Mouse (Mus musculus) cerebellum, postnatal 25 days (tissue): ENCODE results near the gene Slc37a3.

Experiments used
- DNase-seq, 2 experiments: peaks; one replicate each; pipeline ENCODE4 v3.0.0; 2021; ENCODE audit warnings: mixed read lengths in 2 of 2

Gene Slc37a3

DNA sequence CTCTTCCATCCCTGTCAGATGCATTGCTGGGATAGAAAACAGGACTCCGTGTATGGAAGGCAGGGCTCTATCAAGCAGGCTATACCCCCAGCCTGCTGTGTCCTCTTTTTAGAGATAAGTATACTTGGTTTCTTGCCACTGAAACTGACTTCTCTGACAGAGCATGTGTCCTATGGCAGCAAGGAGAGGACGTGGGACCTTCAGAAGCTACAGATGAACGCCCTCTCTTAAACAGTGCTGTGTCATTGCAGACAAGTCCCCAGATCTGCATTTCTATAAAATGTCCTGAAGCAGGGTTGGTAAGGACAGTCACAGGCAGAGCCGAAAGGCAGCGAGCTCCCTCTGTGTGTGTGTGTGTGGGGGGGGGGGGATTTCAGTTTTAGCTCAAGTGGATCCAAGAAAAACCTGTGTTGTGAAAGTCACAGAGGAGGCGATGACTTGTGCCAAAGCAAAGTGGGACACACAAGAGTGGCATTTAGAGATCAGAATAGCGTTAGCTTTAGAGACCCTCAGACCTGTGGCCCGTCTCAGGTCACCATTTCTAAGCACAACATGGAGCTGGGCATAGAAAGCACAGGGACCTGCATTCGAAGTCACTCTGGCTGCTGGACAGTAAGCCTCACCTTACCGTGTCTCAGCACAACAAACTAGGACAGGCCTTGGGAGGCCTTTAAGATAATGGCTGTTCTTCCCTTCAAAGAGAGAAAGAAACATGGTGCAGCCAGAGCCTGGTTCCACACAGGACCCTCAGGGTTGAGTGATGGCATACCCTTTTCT lies 59.4 kb downstream of the Slc37a3 start:
- DNase-seq = peak; percentile 22 to 51

- DNase-seq = no peak
Measured at GRCm38 (mm10) chr6:39316089-39316488, 61.4 kb downstream of the Slc37a3 start.

DNA sequence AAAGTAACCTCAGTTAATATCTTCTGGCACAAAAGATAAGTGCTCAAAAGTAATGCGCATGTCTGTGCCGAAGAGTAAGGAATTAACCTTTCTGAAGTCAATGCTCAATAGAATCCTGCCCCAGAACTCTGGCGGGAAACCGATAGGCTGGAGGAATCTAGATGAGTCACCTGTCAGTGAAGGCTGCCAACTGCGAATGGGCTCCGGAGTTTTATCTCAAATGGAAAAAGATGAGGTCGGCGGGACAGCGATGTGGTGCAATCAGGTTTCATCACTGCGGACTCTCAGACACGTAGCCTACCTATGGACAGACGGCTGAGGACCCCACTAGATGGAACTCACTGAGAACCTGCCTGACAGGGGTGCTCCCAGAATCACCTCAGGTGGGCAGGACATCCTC lies 63.0 kb downstream of the Slc37a3 start:
- peak in 1 of 2 experiments; percentile 15 for DNase-seq

DNA sequence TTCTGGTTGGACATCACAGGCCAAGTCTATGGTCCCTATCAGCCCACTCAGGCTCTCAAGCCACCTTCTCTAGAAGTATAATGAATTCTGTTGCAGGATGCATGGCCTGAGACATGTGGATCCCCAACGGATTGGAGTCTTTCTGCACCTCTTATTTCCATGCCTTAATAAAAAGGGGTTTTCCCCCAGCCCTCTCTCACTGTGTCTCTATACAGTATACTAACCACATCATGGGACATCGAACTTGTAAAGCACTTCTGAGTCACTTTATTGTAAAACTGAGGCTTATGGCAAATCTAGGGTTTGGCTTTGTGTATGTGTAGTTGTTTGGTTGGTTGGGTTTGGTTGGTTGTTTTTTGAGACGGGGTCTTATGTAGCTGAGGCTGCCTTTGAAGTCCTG lies 65.7 kb downstream of the Slc37a3 start:
- no peak for DNase-seq

DNA sequence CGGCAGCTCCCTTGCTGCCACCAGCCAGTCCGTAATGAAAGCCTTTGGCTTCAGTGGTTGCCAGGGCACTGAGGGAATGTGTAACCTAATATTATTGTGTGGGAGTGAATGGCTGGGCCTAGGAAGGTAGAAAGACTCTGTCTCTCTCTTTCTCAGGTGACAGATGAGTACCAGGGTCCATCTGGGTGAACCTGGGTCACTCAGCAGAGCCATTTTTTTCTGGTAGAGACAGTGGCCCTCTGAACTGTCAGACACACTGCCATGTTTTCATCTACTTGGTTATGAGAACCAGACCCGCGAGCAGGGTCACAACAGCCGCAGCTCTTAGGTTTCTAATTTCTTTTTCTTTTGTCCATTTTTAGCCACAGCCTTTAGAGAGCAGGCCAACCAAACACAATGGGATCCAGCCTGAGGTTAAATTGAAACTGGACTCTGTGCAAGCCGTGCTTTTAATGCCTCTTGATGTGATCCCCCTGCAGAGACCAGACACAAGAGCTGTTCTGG lies 73.1 kb downstream of the Slc37a3 start:
- no peak for DNase-seq

GRCm38 (mm10) chr6:39301484-39301883 lies 76.0 kb downstream of the Slc37a3 start:
- DNase-seq = no peak

DNA sequence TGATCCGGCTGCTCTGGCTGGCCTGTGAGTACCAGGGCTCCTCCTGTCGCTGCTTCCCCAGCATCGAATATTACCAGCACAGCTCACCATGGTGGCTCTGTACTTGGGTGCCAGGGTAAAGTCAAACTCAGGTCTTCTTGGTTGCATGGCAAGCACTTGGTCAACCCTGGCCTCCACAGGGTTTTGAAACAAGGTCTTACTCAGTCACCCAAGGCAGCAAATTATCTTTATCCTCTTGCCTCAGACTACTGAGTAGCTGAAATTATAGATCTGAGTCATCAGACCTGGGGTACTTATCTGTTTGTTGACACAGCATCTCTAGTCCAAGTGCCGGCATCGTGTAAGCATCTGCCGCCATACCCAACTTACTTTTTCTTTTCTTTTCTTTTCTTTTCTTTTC lies 80.4 kb downstream of the Slc37a3 start:
- DNase-seq = no peak

- no peak for DNase-seq
Measured at GRCm38 (mm10) chr6:39296474-39296873, 81.0 kb downstream of the Slc37a3 start.

GRCm38 (mm10) chr6:39295727-39296411 lies 81.6 kb downstream of the Slc37a3 start:
- DNase-seq = no peak

DNA sequence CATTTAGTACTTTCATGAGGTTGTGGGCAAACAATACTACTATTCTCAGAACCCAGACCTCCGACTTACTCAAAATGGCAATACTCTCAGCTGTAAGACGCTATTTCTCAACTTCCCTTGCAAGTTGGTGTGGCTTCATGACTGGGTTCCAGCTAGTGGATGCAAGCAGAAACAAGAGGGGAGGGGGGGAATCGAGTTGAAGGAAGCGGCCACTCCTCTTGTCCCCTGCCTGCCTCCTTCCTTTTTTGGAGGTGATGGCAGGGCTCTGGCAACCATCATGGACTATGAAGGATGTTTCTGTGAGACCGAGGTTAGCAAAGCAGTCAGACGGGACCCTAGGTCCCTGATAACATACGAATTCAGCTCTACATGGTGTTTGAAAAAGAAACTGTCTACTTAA lies 87.8 kb downstream of the Slc37a3 start:
- no peak for DNase-seq

- no peak for DNase-seq
Measured at GRCm38 (mm10) chr6:39287782-39288181, 89.7 kb downstream of the Slc37a3 start.

GRCm38 (mm10) chr6:39286732-39287083 lies 90.8 kb downstream of the Slc37a3 start:
- DNase-seq = no peak

- peak; percentile 36 to 58 for DNase-seq
Measured at GRCm38 (mm10) chr6:39286053-39286731, 91.3 kb downstream of the Slc37a3 start.

- no peak for DNase-seq
Measured at GRCm38 (mm10) chr6:39284836-39285235, 92.6 kb downstream of the Slc37a3 start.
